Mouse (Mus musculus) liver, adult 2 months (tissue): ENCODE results near the gene Fgf15.

Experiments
- CTCF ChIP-seq: fragments of 200-500 bp; IDR thresholded peaks from 2 replicates; pipeline ENCODE4 v1.5.1; 2011; ENCODE audit warnings: low read depth, low read length, control low read depth
- POLR2A ChIP-seq: fragments of 200-500 bp; IDR thresholded peaks from 2 replicates; pipeline ENCODE4 v1.6.1; 2011; ENCODE audit warnings: low read length, control low read depth; ENCODE audit not compliant: insufficient read depth; ENCODE audit errors: extremely low read depth

DNA sequence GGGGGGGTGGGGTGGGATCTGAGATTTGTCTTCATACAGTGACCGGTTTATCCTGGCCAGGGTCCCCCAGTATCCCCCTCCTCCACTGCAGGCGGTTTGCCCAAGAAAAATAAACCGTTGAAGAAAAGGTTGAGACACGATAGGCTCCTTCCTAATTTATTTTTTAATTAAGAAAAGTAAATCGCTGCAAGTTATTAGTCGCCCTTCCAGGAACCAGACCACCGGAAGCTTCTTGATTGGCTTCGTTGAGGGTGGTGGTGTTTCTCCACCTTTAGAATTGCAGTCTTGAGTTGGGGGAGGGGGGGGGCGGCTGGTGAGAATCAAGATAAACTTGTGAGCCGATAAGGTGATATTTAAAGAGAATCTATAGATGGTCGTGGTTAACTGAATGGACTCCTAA, 44.3 kb downstream of the Fgf15 start:
- TF ChIP-seq CTCF (no peak), POLR2A (no peak)
